Mouse (Mus musculus) heart, adult 11 months (tissue): Measurements from ENCODE around the gene Cyp4a30b.
A peak's percentile ranks its signal among the peaks of the same experiment; 100 is the strongest.
"Not testable (repeated sequence)": the region's sequence is repeated elsewhere in the genome, so short reads cannot be mapped to it uniquely, and the experiment has no call there.

Source experiments
- DNase-seq: peaks from one replicate; pipeline ENCODE4 v3.0.0; 2022

Cyp4a30b gene

GRCm38 (mm10) chr4:115452304-115452703 is at the start of gene Cyp4a30b:
TSS of gene Cyp4a30b (plus strand) at chr4:115452604.
- DNase-seq, result no peak

- not testable (repeated sequence) for DNase-seq
Measured at GRCm38 (mm10) chr4:115411324-115411723, 41.1 kb upstream of the Cyp4a30b start, which contains the start of gene Cyp4a12b. TSS of gene Cyp4a12b (plus strand) at chr4:115411624.

- DNase-seq, result no peak
Measured at GRCm38 (mm10) chr4:115450577-115451137, 1.7 kb upstream of the Cyp4a30b start.

GRCm38 (mm10) chr4:115473585-115473984 is 21.2 kb downstream of the Cyp4a30b start:
- DNase-seq, result not testable (repeated sequence)

GRCm38 (mm10) chr4:115476051-115476450 is 23.6 kb downstream of the Cyp4a30b start:
- DNase-seq, result peak; percentile 92

GRCm38 (mm10) chr4:115481006-115481652 is 28.7 kb downstream of the Cyp4a30b start:
- peak; percentile 85 for DNase-seq

- DNase-seq, result no peak
Measured at GRCm38 (mm10) chr4:115496001-115496400, 43.6 kb downstream of the Cyp4a30b start, which contains the start of gene Cyp4a14. TSS of gene Cyp4a14 (minus strand) at chr4:115496142.

- no peak for DNase-seq
Measured at GRCm38 (mm10) chr4:115497466-115497865, 45.1 kb downstream of the Cyp4a30b start.

GRCm38 (mm10) chr4:115513964-115514363 is 61.6 kb downstream of the Cyp4a30b start:
- DNase-seq, result peak; percentile 60

- not testable (repeated sequence) for DNase-seq
Measured at GRCm38 (mm10) chr4:115518000-115518399, 65.6 kb downstream of the Cyp4a30b start, which contains the start of gene Cyp4a10. TSS of gene Cyp4a10 (plus strand) at chr4:115518264.

- peak; percentile 61 for DNase-seq
Measured at GRCm38 (mm10) chr4:115519444-115519843, 67.0 kb downstream of the Cyp4a30b start.
